Mouse (Mus musculus): ENCODE data around the gene Tns1.

The Tns1 gene

GRCm38 (mm10) chr1:74058309-74058708, 65.9 kb downstream of the Tns1 start:
- DNase-seq (ENCODE audit: low spot score) = no peak

GRCm38 (mm10) chr1:74057501-74057900, 66.7 kb downstream of the Tns1 start:
- DNase-seq (ENCODE audit: low spot score) = no peak

- no peak for DNase-seq (ENCODE audit: low spot score)
Observed at GRCm38 (mm10) chr1:74055552-74055951, 68.7 kb downstream of the Tns1 start.

GRCm38 (mm10) chr1:74054471-74054870, 69.8 kb downstream of the Tns1 start:
- DNase-seq (ENCODE audit: low spot score) = no peak

GRCm38 (mm10) chr1:74054007-74054406, 70.2 kb downstream of the Tns1 start:
- no peak for DNase-seq (ENCODE audit: low spot score)

GRCm38 (mm10) chr1:74053068-74053467, 71.2 kb downstream of the Tns1 start:
- DNase-seq (ENCODE audit: low spot score) = no peak

GRCm38 (mm10) chr1:74051349-74051748, 72.9 kb downstream of the Tns1 start:
- DNase-seq (ENCODE audit: low spot score) = no peak

GRCm38 (mm10) chr1:74049430-74049829, 74.8 kb downstream of the Tns1 start:
- no peak for DNase-seq (ENCODE audit: low spot score)

- peak; percentile 30 for DNase-seq (ENCODE audit: low spot score)
Observed at GRCm38 (mm10) chr1:74047722-74048121, 76.5 kb downstream of the Tns1 start.

- DNase-seq (ENCODE audit: low spot score) = peak; percentile 64
Observed at GRCm38 (mm10) chr1:74047311-74047710, 76.9 kb downstream of the Tns1 start.

GRCm38 (mm10) chr1:74045034-74045433, 79.2 kb downstream of the Tns1 start:
- DNase-seq (ENCODE audit: low spot score) = no peak

GRCm38 (mm10) chr1:74044421-74044820, 79.8 kb downstream of the Tns1 start:
- DNase-seq (ENCODE audit: low spot score) = no peak

- no peak for DNase-seq (ENCODE audit: low spot score)
Observed at GRCm38 (mm10) chr1:74043584-74044105, 80.6 kb downstream of the Tns1 start.

GRCm38 (mm10) chr1:74042711-74043467, 81.4 kb downstream of the Tns1 start:
- no peak for DNase-seq (ENCODE audit: low spot score)

GRCm38 (mm10) chr1:74041692-74042091, 82.6 kb downstream of the Tns1 start:
- DNase-seq (ENCODE audit: low spot score) = no peak

- DNase-seq (ENCODE audit: low spot score) = no peak
Observed at GRCm38 (mm10) chr1:74041178-74041577, 83.1 kb downstream of the Tns1 start.

- DNase-seq (ENCODE audit: low spot score) = peak; percentile 25
Observed at GRCm38 (mm10) chr1:74036560-74037390, 87.5 kb downstream of the Tns1 start.

- DNase-seq (ENCODE audit: low spot score) = no peak
Observed at GRCm38 (mm10) chr1:74035912-74036489, 88.2 kb downstream of the Tns1 start.

- no peak for DNase-seq (ENCODE audit: low spot score)
Observed at GRCm38 (mm10) chr1:74035487-74035886, 88.8 kb downstream of the Tns1 start.

- no peak for DNase-seq (ENCODE audit: low spot score)
Observed at GRCm38 (mm10) chr1:74034736-74035135, 89.5 kb downstream of the Tns1 start.

- no peak for DNase-seq (ENCODE audit: low spot score)
Observed at GRCm38 (mm10) chr1:74034211-74034610, 90.0 kb downstream of the Tns1 start.

- no peak for DNase-seq (ENCODE audit: low spot score)
Observed at GRCm38 (mm10) chr1:74033407-74033806, 90.8 kb downstream of the Tns1 start.

- DNase-seq (ENCODE audit: low spot score) = no peak
Observed at GRCm38 (mm10) chr1:74032966-74033365, 91.3 kb downstream of the Tns1 start.
